Comparison of ENCODE assay signal across 8 mouse cellular contexts in genomic region chr9:123530158-123530475, GRCm38 (mm10). TPM values are rescaled to one million over a fixed set of nuclear protein-coding genes. Genes with fewer than 3 reads are reported as not detected.
A peak's percentile ranks its signal among the peaks of the same experiment; 100 is the strongest.
DNase-seq lines count a peak whose midpoint lies in the region; ATAC-seq and TF ChIP-seq lines count a peak whose summit lies in the region.

No protein-coding gene starts in this region.

- no peak for TF ChIP-seq POLR2A in kidney, adult 2 months (IDR thresholded peaks at IDR 0.05; ENCODE audit: low read depth, low read length)

- peak overlapping the region; percentile 92 for H3K4me3 ChIP-seq in kidney, adult 2 months (ENCODE audit: insufficient read depth, low read depth, low read length)
- H3K4me3 ChIP-seq in forebrain, embryonic 14.5 days (ENCODE audit: low read depth, low read length), result peak overlapping the region; percentile 96

- WGBS in kidney, adult 2 months, result under 1% methylated on average over 13 of the region's 13 CpGs
- 1% methylated on average over 13 of the region's 13 CpGs for WGBS in forebrain, embryonic 14.5 days

- H3K9ac ChIP-seq in forebrain, embryonic 14.5 days (ENCODE audit: low read length), result peak overlapping the region; percentile 89

- ATAC-seq in forebrain, embryonic 14.5 days, result no peak

- H3K27me3 ChIP-seq in kidney, adult 2 months (replicated peaks; ENCODE audit: control insufficient read depth, insufficient read depth, low read length), result no peaks in the 10 kb centered on the region
- H3K27me3 ChIP-seq in forebrain, embryonic 14.5 days (replicated peaks; ENCODE audit: control insufficient read depth, insufficient read depth, low read length), result no peaks in the 10 kb centered on the region

- H3K4me1 ChIP-seq in kidney, adult 2 months (ENCODE audit: control insufficient read depth, insufficient read depth, low read length), result peaks cover 12% of the 10 kb centered on the region
- peaks cover 15% of the 10 kb centered on the region for H3K4me1 ChIP-seq in forebrain, embryonic 14.5 days (ENCODE audit: control insufficient read depth, insufficient read depth, low read length)

- DNase-seq in kidney, adult 2 months, result peak; percentile 28
- DNase-seq in kidney, adult 11 months, result no peak
- peak; percentile 54 for DNase-seq in MN1 (ENCODE audit: low spot score)
- peak; percentile 46 for DNase-seq in forebrain, embryonic 14.5 days (ENCODE audit: low spot score)
- peak; percentile 56 for DNase-seq in mesoderm, embryonic 11.5 days (ENCODE audit: low read depth, low spot score)
- no peak for DNase-seq in spleen, adult 12 weeks (ENCODE audit: low spot score)
- no peak for DNase-seq in ovary, adult 18-20 months (ENCODE audit: low spot score)
- no peak for DNase-seq in cerebellum, adult 11-12 months

- peak overlapping the region; percentile 54 for H3K4me2 ChIP-seq in forebrain, embryonic 14.5 days (ENCODE audit: low read length)

- H3K9me3 ChIP-seq in forebrain, embryonic 14.5 days (replicated peaks; ENCODE audit: control insufficient read depth, low read length), result no peaks in the 10 kb centered on the region

- peak overlapping the region; percentile 78 for H3K27ac ChIP-seq in kidney, adult 2 months (ENCODE audit: insufficient read depth, low read depth, low read length)
- H3K27ac ChIP-seq in forebrain, embryonic 14.5 days (ENCODE audit: low read depth, low read length), result peak overlapping the region; percentile 93

- TF ChIP-seq CTCF in kidney, adult 2 months (conservative IDR thresholded peaks at IDR 0.05; ENCODE audit: insufficient read depth, insufficient read length, low read depth, low read length), result no peak

- no peaks in the 10 kb centered on the region for H3K36me3 ChIP-seq in kidney, adult 2 months (ENCODE audit: control insufficient read depth, insufficient read depth, low read length)
- H3K36me3 ChIP-seq in forebrain, embryonic 14.5 days (ENCODE audit: control insufficient read depth, insufficient read depth, low read length), result no peaks in the 10 kb centered on the region

RNA-seq across cellular contexts. Expression of gene Sacm1l, which starts 0.6 kb away (rescaled TPM):
- 13.8 and 20.0 TPM in 2 replicates for polyA plus RNA-seq in kidney, adult 2 months (2012; rRNA removed)
- 46.3 and 56.2 TPM in 2 replicates for polyA plus RNA-seq in forebrain, embryonic 14.5 days (2014; fragmentation: Nextera tagmentation; extraction: Ambion mirVana)

RNA-seq across cellular contexts. Expression of gene Limd1, which starts 51.6 kb away (rescaled TPM):
- 56.9 and 58.7 TPM in 2 replicates for polyA plus RNA-seq in kidney, adult 2 months (2012; rRNA removed)
- polyA plus RNA-seq in forebrain, embryonic 14.5 days (2014; fragmentation: Nextera tagmentation; extraction: Ambion mirVana), result 23.1 and 23.5 TPM in 2 replicates

Comparison
In these comparisons a context has a peak if more than half of its experiments do, and no peak if none do; other contexts are left out.
1. DNase-seq: peak in kidney, adult 2 months (single experiment), MN1 (single experiment), forebrain, embryonic 14.5 days (single experiment) and mesoderm, embryonic 11.5 days (single experiment); none in kidney, adult 11 months (single experiment), spleen, adult 12 weeks (single experiment), ovary, adult 18-20 months (single experiment) and cerebellum, adult 11-12 months (single experiment).